Mouse (Mus musculus) brain, embryonic 14.5 days (tissue): ENCODE measurements at regions not wholly inside any gene's neighbourhood (a gene's known extent, or its start where the extent isn't known, plus 50 kb on each side); places are given as distances from the start of the nearest gene placed in this dataset.

Source experiments
- DNase-seq: peaks from one replicate; pipeline ENCODE4 v3.0.0-alpha.2; 2011; ENCODE audit warnings: low read depth
- CTCF ChIP-seq: fragments of 200-500 bp; IDR thresholded peaks from 2 replicates; pipeline ENCODE4 v1.5.1; 2012; ENCODE audit warnings: inconsistent platforms, mild to moderate bottlenecking, moderate library complexity, borderline replicate concordance; ENCODE audit not compliant: insufficient read depth, insufficient read length; ENCODE audit errors: extremely low read depth
- POLR2A ChIP-seq: fragments of 200-500 bp; IDR thresholded peaks from 2 replicates; pipeline ENCODE4 v1.6.1; 2012; ENCODE audit warnings: mild to moderate bottlenecking, inconsistent platforms, borderline replicate concordance; ENCODE audit not compliant: poor library complexity, insufficient read depth, insufficient read length, severe bottlenecking; ENCODE audit errors: extremely low read depth

DNA sequence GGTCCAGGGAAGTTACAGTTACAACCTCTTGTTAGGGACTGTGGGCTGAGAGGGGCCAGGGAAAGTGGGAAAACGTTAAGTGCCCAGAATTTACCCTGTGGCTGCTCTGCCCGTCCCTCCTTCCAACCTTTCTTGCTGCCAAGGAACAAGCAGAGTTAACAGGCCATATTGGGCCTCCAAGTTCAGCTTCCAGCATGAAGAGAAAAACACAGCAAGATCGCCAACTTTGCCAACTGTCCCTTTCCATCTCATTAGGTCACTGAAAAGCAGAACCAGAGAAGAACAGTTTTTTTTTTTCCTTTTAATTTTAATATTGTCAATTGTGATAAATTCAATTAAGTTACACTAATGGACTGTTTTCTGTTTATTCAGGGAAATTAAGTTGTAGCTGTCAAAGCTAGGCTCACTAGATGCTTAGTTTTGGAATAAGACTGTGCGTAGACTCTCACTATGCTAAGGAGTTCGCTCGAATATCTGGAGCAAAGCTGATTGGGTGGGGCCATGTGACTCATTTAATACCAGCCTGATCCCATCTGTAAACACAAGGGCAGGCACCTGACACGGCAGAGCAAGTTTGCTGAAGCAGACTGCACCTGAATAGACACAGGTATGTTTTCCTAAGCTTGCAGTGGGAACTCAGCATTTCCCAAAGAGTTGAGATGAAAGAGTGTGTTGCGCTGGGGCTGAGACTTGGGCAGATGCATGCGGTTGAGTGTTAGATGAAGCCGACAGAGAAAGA lies 178.9 kb downstream of the Gm45692 start:
- no peak for TF ChIP-seq CTCF
- TF ChIP-seq POLR2A: no peak
- DNase-seq: no peak

DNA sequence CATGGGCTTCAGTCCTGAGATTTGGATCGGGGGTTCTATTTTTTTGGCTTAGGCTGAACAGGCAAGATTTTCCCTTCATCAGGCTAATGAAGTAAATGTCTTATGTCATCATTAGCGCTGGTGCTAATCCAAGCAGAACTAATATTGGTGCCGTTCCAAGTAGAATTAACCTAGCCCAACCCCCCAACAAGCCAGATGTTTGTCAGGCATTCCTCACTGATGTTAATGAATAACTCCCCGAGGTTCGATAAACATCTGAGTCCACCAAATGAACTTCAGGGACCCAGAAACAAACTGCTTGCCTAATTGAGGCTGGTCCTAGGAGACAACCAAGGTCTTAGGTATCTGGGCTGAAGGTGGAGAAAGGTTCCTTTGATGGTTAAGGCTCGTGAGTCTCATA lies 180.9 kb downstream of the Gm45692 start:
- DNase-seq: peak; percentile 53
- no peak for TF ChIP-seq POLR2A
- TF ChIP-seq CTCF: no peak

DNA sequence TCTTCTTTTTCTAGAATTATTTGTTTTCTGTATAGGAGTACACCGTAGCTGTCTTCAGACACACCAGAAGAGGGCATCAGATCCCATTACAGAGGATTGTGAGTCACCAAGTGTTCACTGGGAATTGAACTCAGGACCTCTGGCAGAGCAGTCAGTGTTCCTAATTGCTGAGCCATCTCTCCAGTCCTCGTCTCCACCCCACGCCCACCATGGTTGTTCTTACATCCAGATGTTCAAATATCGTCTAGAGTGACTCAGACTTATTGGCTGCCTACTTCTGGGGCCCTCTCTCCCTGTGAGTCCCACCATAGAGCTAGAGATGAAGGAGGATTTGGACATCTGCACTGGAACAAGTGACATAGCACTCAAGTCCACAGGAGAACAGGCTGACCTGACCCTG lies 182.6 kb downstream of the Gm45692 start:
- DNase-seq: no peak
- no peak for TF ChIP-seq POLR2A
- TF ChIP-seq CTCF: no peak

DNA sequence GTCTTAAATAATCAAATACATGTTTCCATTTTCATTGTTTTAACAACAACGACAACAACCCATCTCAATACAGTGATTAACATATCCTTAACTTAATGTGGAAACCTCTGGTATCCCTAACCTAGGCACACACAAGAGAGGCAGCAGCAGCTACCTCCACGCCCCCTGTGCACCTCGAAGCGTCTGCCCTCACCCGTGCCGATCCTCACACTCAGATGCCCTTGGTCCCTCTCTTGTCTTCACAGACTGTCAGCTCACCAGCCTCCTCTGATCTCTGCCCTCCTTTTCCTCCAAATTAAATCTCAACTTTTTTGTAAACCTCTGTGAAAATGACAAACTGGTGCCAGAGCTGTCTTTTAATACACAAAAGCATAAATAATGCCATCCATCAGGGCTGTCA lies 185.2 kb downstream of the Gm45692 start:
- DNase-seq: no peak
- TF ChIP-seq POLR2A (no peak), CTCF (no peak)

DNA sequence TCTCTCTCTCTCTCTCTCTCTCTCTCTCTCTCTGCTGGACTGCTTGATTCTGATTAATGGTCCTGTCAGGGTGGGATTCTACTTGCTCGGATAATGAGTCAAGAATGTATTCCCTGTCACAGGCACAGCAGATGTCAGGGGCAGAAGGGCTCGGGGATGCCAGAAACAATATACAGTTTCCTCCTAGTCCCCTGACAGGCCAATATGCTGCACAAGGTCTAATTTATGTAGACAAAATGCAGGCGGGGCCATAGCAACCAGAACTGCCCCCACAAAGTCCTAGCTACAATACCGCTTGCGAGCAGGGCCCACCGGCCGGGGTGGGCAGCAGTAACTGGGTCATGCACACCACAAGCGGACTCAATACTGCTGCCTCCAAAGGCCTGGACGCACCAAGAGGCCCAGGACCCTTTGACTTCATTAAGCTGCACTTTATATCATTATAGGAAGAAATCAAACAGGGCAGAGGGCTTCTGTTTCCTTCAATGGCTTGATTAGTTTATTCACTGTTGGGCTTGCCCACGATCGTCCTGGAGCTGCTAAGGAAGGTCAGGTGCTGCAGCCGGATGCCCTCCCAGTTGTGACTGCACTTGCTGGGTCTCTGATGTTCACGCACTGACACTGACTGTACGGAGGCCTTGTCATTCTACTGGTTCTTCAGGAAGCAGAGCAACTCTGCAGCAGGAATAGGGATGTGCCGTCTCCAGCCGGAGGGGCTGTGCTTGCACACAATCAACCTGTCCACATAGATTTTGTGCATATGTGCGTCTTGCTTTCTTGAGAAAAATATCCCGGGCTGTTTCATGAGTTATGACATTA lies 185.9 kb downstream of the Gm45692 start:
- TF ChIP-seq POLR2A (no peak), CTCF (no peak)
- DNase-seq: peak; percentile 88

DNA sequence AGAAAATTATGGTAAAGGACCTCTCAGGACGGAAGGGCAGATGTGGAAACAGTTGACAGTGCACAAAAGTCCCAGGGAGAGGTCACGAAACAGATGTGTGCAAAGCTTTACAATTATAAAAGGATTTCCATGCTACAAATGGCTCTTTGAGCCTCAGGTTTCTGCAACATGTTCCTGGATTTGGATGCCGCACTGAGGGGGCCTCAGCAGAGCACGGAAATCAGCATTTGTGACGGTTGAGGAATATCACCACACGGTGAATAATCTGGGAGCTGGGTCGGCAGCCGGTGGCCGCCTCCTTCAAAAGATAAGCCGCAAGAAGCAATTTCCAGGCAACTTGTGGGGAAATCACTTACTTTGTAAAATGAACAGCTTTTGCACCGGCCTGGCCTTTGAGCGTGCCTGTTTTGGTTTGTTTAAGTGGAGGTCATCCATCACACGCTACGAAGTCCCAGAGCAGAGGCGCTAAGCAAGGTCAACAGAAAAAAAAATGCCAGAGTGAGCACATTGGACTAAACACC lies 188.8 kb downstream of the Gm45692 start:
- no peak for TF ChIP-seq CTCF
- no peak for TF ChIP-seq POLR2A
- no peak for DNase-seq

DNA sequence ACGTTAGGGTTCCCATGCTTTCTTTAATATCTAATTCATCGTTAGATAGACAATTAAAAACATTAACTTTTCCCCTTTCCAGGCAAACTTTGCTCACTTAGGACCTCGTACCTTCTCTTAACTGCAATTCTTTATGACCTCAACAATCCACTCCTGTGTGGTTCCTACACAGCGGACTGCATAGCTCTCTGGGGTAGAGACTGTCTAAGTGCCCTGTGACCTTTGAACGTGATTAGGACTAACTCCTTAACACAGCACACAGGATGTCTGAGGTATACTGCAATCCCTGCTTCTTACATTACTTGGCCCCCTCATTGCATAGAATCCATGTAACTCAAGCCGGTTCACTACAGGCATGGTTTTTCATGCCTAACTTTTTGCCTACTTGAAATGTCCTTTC lies 190.4 kb downstream of the Gm45692 start:
- no peak for DNase-seq
- TF ChIP-seq POLR2A: no peak
- TF ChIP-seq CTCF: no peak

DNA sequence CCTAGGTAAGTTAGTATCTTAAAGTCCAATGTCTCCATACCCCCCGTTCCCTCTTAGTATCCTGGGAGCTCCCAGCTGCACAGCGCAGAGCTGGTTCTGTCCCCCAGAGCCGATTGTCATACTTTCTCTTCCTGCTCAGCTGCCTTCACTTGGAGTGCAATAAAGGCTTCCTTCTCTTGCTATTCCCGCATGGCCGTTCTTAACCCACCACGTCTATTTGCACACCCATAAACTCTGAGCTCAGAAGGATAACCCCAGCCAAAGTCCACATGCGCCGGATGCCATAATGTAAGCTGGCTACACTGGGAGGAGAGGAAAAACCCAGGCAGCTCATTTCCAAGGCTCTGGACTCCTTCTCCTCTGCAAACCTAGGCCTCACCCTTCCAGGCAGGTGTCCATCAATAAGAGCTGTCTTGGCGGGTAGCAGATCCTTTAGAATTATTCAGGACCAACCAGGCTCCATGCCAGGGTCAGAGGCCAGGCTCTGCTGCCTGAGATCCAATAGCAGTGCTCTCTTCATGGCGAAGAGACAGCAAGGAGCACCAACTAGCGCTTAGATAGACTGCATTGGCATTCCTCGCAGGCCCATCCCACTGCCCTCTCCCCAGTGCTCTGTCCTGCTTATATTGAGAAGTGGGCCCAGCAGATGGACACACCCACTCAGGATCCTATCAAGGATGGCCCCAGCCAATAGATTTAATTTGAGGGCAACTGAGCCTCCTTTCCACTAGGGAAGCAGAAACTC lies 204.4 kb downstream of the Gm45692 start:
- no peak for TF ChIP-seq CTCF
- TF ChIP-seq POLR2A: no peak
- no peak for DNase-seq

DNA sequence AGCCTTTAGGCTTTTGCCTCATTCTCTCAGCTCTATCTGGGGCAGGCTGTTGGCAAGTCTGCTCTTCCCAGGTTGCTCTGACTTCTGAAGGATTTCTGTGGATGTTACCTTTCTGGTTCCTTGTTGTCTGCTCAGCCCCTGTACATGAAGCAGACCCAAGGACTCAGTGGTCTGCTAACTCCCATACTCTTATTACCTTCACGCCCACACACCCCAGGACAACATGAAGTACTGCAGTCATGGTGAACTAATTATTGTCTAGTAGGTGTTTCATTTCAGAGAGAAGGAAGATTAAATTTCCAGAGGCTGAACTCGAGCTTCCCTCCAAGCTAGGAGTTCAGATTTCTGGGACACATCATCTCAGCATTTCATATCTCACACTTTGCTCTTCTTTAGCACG lies 205.3 kb downstream of the Gm45692 start:
- DNase-seq: no peak
- no peak for TF ChIP-seq POLR2A
- no peak for TF ChIP-seq CTCF

DNA sequence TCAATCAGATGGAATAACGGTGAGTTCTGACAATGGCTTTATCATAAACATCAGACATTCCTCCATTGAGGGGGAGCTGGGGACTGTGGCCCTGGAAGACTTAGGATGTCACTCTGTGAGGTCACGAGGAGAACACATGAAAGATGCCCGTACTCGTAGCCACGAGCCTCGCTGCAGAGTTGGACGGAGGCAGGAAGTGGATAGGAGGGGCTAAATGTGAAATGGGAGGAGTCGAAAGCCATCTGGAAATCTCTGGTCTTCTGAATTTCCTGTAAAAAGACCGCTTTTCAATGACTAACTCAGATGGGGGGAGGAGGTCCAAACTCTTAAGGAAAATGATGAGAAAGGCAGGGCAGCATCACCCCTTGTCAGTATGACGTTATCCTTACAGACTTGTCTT lies 210.5 kb downstream of the Gm45692 start:
- no peak for TF ChIP-seq CTCF
- TF ChIP-seq POLR2A: no peak
- DNase-seq: no peak
